Mouse (Mus musculus) stomach, postnatal 0 days (tissue): Measurements from ENCODE around the gene Meis3.

Experiments
- CTCF ChIP-seq: IDR thresholded peaks from 2 replicates; pipeline ENCODE4 v1.5.1; 2016; ENCODE audit warnings: antibody characterized with exemption, low read depth, mild to moderate bottlenecking, moderate library complexity
- EP300 ChIP-seq: optimal IDR thresholded peaks from 2 replicates; pipeline ENCODE3; 2016; ENCODE audit warnings: antibody characterized with exemption

- TF ChIP-seq EP300 = no peak
- no peak for TF ChIP-seq CTCF
These were observed 24.4 kb upstream of the Meis3 start for GRCm38 (mm10) chr7:16150191-16151145.
